Mouse (Mus musculus) testis, adult 2 months (tissue): ENCODE data around the gene Rp9. TPM values are rescaled to one million over a fixed set of nuclear protein-coding genes. Genes with fewer than 3 reads are reported as not detected.

ENCODE experiments used
- H3K27ac ChIP-seq: fragments of 200-500 bp; 2 replicates; pipeline ENCODE4 v1.5.1; 2012; ENCODE audit warnings: low read depth, low read length; ENCODE audit not compliant: control insufficient read depth, insufficient read depth
- H3K27me3 ChIP-seq: fragments of 200-500 bp; 2 replicates; pipeline ENCODE4 v1.6.1; 2012; ENCODE audit warnings: mild to moderate bottlenecking, low read length, moderate library complexity; ENCODE audit not compliant: control insufficient read depth, insufficient read depth
- H3K36me3 ChIP-seq: fragments of 200-500 bp; 2 replicates; pipeline ENCODE4 v1.6.1; 2012; ENCODE audit warnings: mild to moderate bottlenecking, low read length; ENCODE audit not compliant: control insufficient read depth, insufficient read depth
- H3K4me1 ChIP-seq: fragments of 200-500 bp; 2 replicates; pipeline ENCODE4 v1.6.1; 2012; ENCODE audit warnings: low read length; ENCODE audit not compliant: control insufficient read depth, insufficient read depth
- H3K4me3 ChIP-seq: fragments of 200-500 bp; 2 replicates; pipeline ENCODE4 v1.5.1; 2012; ENCODE audit warnings: low read depth, mild to moderate bottlenecking, low read length, moderate library complexity, mixed read lengths; ENCODE audit not compliant: control insufficient read depth
- CTCF ChIP-seq: fragments of 200-500 bp; IDR thresholded peaks from 2 replicates; pipeline ENCODE4 v1.5.1; 2012; ENCODE audit warnings: low read depth, mild to moderate bottlenecking, inconsistent platforms, low read length, moderate library complexity; ENCODE audit not compliant: control insufficient read depth, insufficient read depth, insufficient replicate concordance
- POLR2A ChIP-seq: fragments of 200-500 bp; IDR thresholded peaks from 2 replicates; pipeline ENCODE4 v1.6.1; 2012; ENCODE audit warnings: low read depth, mild to moderate bottlenecking, inconsistent platforms, low read length, moderate library complexity; ENCODE audit not compliant: control insufficient read depth
- polyA plus RNA-seq: library from polyadenylated mRNA; depleted of rRNA; stranded (reverse); fragments of >200 nt; gene quantifications from 2 replicates; pipeline ENCODE4 v1.2.3, GENCODE M21; 2012

The Rp9 gene
- polyA plus RNA-seq, 1 experiment: 96.7 TPM

- no peak overlapping the region for H3K4me3 ChIP-seq
- TF ChIP-seq CTCF (no peak), POLR2A (no peak)
- no peaks in the 10 kb centered on the region for H3K27me3 ChIP-seq
- H3K4me1 ChIP-seq: no peaks in the 10 kb centered on the region
- H3K36me3 ChIP-seq: no peaks in the 10 kb centered on the region; the same call in 1 of the 2 replicates
- H3K27ac ChIP-seq: no peak overlapping the region
These were observed 24.4 kb downstream of the Rp9 start for GRCm38 (mm10) chr9:22445123-22445522.

GRCm38 (mm10) chr9:22443157-22443556 lies 26.4 kb downstream of the Rp9 start:
- H3K27me3 ChIP-seq: no peaks in the 10 kb centered on the region
- peaks cover 2% of the 10 kb centered on the region; the same call in 1 of the 2 replicates for H3K36me3 ChIP-seq
- no peak for TF ChIP-seq CTCF
- TF ChIP-seq POLR2A: no peak
- H3K27ac ChIP-seq: no peak overlapping the region
- no peaks in the 10 kb centered on the region for H3K4me1 ChIP-seq
- H3K4me3 ChIP-seq: no peak overlapping the region

- H3K4me1 ChIP-seq: no peaks in the 10 kb centered on the region
- peaks cover 3% of the 10 kb centered on the region for H3K36me3 ChIP-seq
- no peak overlapping the region for H3K4me3 ChIP-seq
- TF ChIP-seq CTCF: no peak
- TF ChIP-seq POLR2A: no peak
- no peaks in the 10 kb centered on the region for H3K27me3 ChIP-seq
- no peak overlapping the region for H3K27ac ChIP-seq
These were observed 30.7 kb downstream of the Rp9 start for GRCm38 (mm10) chr9:22438826-22439225.

GRCm38 (mm10) chr9:22434101-22434500 lies 35.4 kb downstream of the Rp9 start:
- no peaks in the 10 kb centered on the region for H3K4me1 ChIP-seq
- H3K27me3 ChIP-seq: no peaks in the 10 kb centered on the region
- no peak overlapping the region for H3K4me3 ChIP-seq
- no peak overlapping the region for H3K27ac ChIP-seq
- TF ChIP-seq CTCF: no peak
- peaks cover 2% of the 10 kb centered on the region for H3K36me3 ChIP-seq

GRCm38 (mm10) chr9:22433221-22433620 lies 36.3 kb downstream of the Rp9 start:
- Histone ChIP-seq H3K4me3 (no peak overlapping the region), H3K27me3 (no peaks in the 10 kb centered on the region), H3K36me3 (peaks cover 1% of the 10 kb centered on the region), H3K27ac (no peak overlapping the region), H3K4me1 (no peaks in the 10 kb centered on the region)
- no peak for TF ChIP-seq CTCF
- no peak for TF ChIP-seq POLR2A

- no peaks in the 10 kb centered on the region for H3K4me1 ChIP-seq
- H3K4me3 ChIP-seq: no peak overlapping the region
- TF ChIP-seq CTCF (no peak), POLR2A (no peak)
- peaks cover under 1% of the 10 kb centered on the region; the same call in 1 of the 2 replicates for H3K36me3 ChIP-seq
- H3K27me3 ChIP-seq: no peaks in the 10 kb centered on the region
- H3K27ac ChIP-seq: no peak overlapping the region
These were observed 39.2 kb downstream of the Rp9 start for GRCm38 (mm10) chr9:22430315-22430840.

- Histone ChIP-seq H3K36me3 (no peaks in the 10 kb centered on the region; the same call in 1 of the 2 replicates), H3K4me3 (no peak overlapping the region), H3K27ac (no peak overlapping the region; the same call in 1 of the 2 replicates), H3K27me3 (no peaks in the 10 kb centered on the region), H3K4me1 (no peaks in the 10 kb centered on the region)
- no peak for TF ChIP-seq CTCF
- TF ChIP-seq POLR2A: no peak
These were observed 39.9 kb downstream of the Rp9 start for GRCm38 (mm10) chr9:22429533-22430241.
